Mouse (Mus musculus): ENCODE data around the gene Mrpl51.
A peak's percentile ranks its signal among the peaks of the same experiment; 100 is the strongest.

Gene Mrpl51

DNA sequence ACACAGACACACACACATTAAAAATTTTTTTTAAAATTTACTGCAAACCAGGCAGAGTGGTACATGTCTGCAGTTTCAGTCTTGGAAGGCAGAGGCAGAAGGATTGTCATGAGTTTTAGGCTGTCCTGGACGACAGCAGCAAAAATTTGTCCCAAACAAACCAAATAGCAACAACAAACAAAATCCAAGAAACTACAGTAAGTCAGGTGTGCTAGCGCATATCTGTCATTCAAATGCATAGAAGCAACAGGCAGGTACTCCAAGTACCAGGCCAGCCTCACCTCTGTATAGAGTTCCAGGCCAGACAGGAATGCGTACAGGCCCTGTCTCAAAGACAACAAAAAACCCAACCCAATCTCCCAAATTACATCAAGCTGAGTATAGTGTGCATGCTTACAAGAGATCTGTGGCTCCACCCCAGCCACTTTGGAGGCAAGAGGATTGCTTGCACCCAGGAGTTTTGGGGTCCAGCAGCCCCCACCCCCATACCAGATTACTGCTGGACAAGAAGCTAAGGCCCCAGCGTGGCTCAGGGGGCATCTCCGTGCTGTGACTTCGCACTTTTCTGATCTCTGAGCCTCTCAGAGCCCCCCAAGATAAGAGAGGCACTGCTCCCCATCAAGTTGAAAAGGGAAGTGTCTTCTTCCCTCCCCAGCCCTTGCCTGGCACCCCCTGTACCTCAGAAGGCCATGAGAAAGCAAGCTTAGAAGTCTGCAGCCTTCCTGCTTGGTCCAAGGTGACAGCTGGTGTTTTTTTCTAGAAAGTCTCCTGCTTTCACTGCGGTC lies 31.6 kb upstream of the Mrpl51 start:
- no peak for DNase-seq (ENCODE audit: inconsistent age in 2 of 2, low spot score in 1 of 2)

DNA sequence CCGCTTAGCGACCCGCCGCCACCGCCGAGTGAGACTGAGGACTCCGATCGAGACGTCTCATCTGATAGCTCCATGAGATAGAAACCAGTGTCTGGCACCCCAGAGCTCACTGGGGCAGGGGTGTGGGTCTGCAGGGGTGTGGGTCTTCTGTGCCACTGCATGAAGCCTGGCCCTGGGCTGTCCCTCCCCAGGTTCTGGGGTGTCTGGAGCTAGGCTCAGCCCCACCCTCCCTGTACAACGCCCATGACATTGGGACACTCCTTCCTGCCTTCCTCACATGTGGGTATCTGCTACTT lies 31.1 kb upstream of the Mrpl51 start:
- DNase-seq (ENCODE audit: inconsistent age in 2 of 2, low spot score in 1 of 2): no peak

DNA sequence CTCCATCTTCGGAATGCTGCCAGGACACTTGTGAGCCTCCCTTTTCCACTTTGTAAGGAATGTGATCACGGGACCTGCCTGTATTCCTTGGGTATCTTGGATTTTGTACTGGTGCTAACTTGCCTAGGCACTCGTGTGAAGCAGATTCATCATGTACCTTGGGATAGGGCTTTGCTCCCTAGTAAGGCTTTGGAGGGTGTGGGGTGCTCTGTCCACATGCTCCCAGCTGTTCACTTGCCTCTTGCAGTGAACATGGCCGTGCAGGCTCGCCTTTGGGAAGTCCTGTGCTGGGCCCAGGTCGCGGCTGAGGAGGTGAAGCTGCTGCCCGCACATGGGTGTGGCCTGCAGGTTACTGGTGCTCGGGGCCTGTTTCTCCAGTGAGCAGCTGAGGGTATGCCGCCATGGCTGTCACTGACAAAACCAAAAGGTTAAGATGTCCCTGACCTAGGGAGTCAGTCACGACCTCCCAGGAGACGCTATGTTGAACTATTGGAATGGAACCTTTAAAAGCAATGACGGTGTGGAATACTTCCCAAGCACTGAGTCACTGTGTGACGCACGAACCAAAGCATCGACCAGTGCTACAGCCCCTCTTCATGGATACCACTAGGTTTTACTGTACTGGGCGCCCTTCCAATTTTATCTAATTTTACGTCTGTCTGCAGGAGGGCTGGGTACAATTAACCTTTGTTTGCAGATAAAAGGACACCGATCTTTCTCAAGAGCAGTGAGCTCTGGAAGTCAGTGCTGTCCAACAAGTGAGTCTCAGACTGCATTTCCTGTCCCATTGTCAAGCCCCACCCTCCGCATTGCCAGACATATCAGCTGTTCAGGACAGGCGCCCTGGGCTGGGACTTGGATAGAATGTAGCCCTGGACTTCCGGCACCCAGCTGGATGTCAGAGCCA lies 30.5 kb upstream of the Mrpl51 start:
- peak; percentile 87 to 94 for DNase-seq (ENCODE audit: inconsistent age in 2 of 2, low spot score in 1 of 2)

DNA sequence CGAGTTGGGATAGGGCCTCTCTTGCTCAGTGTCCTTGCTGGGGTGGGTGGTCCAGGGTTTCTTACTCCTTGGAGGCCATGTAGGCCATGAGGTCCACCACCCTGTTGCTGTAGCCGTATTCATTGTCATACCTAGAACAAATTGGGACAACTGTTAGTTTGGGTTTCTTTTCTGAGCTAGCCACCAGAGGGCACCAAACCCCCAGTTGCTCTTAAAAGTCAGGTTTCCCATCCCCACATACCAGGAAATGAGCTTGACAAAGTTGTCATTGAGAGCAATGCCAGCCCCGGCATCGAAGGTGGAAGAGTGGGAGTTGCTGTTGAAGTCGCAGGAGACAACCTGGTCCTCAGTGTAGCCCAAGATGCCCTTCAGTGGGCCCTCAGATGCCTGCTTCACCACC lies 29.6 kb upstream of the Mrpl51 start:
- peak; percentile 78 to 91 for DNase-seq (ENCODE audit: inconsistent age in 2 of 2, low spot score in 1 of 2)

DNA sequence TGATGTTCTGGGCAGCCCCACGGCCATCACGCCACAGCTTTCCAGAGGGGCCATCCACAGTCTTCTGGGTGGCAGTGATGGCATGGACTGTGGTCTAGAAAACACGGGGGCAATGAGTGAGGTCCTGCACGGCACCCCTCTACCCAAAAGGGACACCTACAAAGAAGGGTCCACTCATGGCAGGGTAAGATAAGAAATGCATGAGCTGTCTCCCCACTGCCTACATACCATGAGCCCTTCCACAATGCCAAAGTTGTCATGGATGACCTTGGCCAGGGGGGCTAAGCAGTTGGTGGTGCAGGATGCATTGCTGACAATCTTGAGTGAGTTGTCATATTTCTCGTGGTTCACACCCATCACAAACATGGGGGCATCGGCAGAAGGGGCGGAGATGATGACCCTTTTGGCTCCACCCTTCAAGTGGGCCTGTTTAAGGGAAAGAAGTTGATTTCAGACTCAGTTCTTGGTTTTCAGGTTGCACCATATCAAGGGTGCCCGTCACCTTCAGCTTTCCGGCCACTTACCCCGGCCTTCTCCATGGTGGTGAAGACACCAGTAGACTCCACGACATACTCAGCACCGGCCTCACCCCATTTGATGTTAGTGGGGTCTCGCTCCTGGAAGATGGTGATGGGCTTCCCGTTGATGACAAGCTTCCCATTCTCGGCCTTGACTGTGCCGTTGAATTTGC lies 28.8 kb upstream of the Mrpl51 start:
- peak in 1 of 2 experiments; percentile 68 for DNase-seq (ENCODE audit: inconsistent age in 2 of 2, low spot score in 1 of 2)

DNA sequence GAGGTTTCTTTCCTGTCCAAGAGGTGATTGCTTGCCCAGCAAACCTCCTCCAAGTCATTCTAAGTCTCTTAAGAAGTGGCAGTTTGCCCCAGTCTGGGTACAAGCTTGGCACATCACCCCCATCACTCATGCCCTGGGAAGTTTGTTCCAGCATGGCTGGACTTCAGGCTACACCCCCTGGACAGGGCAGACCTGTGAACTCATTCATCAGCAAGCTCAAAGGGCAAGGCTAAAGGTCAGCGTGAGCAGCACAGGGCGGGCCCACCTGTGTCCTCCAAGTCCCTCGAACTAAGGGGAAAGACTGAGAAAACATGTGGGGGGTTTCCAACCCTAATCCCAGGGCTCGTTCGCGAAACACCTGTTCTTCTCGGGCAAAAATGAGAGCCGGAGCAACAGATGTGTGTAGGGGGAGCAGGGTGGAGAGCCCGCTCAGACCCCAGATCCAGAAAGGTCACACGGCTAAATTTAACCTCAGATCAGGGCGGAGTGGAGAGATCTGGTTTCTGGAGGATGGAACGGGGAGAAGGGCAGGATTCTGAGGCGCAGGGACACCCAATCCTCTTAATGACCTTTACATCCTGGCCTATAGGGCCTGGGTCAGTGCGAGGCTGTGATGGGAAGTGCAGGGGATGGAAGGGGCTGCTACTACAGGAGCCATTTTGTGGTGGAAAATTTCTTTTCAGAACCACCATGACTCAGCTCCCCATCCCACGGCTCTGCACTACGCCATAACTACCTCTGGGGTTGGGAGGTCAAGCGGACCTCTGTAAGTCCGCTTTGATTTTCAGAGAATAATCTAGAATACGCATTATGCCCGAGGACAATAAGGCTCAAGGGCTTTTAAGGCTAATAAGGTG lies 27.6 kb upstream of the Mrpl51 start:
- DNase-seq (ENCODE audit: inconsistent age in 2 of 2, low spot score in 1 of 2): peak; percentile 66 to 82

DNA sequence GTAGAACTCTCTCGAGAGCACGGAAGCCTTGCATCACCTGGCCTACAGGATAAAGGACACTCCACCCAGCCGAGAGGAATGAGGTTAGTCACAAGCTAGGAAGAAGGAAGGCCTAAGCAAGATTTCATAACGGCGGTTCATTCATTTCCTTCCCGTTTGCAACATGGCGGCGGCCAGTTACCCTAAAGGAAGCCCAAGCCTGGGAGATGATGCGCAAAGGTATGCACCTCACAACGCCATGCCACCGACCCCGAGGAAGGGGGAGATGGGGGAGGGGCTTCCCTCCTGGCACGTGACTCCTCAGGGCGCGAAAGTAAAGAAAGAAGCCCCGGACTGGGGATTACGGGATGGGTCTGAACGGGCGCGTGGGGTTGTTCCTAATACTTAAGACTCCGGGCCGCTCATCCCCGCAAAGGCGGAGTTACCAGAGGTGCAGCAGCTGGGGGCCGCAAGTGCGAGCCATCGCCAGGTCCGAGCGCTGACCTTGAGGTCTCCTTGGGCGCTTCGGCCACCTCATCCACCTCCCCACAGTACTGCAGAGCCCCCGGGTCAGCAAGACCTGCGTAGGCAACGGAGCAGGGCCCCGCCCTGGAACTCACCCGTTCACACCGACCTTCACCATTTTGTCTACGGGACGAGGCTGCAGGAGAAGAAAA lies 26.8 kb upstream of the Mrpl51 start:
- DNase-seq (ENCODE audit: inconsistent age in 2 of 2, low spot score in 1 of 2): peak; percentile 77 to 90

DNA sequence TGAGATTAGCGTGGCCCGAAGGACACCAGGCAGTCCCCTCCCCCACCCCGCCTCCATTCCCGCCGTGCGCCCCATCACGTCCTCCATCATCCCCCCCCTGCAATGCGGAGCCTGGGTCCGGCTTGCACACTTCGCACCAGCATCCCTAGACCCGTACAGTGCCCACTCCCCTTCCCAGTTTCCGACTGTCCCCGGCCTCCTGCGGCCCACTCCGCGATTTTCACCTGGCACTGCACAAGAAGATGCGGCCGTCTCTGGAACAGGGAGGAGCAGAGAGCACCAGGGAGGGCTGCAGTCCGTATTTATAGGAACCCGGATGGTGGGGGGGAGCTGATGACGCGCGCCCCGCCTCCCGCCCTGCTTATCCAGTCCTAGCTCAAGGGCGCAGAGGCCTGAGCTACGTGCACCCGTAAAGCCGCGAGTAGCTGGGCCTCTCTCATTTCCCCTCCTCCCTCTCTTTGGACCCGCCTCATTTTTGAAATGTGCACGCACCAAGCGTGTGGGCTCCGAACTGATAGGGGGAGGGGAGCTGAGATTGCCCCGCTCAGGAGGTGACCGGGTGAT lies 26.2 kb upstream of the Mrpl51 start:
- DNase-seq (ENCODE audit: inconsistent age in 2 of 2, low spot score in 1 of 2): peak; percentile 97 to 99

DNA sequence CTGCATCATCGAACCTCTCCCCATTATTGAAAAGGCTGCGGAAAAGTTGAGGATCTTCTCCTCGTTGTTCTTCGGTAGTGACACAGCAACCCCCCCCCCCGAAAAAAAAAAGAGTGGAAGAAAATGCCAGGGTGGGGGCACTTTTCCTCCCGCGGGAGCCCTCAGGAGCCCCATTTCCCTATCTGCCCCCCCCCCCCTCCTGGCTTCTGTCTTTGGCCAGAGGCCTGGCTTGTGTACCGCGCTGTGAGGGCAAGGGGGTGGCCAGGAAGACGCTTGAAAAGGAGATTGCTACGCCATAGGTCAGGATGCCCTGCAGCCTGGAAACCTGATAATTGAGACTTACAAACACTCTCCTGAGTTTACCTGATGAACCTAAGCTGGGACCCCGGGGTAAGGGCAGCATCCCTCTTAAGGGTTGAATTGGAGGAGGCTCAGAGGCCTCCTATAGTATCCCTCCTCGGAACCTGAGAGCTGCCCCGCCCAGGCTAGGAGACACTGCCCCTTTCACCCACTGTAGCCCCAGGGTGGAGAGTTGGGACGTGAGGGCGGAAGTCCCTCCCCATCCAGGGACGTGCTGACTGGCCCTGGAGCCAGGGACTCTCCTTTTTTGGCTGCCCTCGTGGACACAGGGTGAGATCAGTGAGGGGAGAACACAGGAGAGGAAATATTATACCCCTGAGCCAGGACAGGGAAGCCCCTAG lies 25.4 kb upstream of the Mrpl51 start, which contains the start of gene Gapdh:
TSS of gene Gapdh (minus strand) at position 417 of the 701 bp plus-strand sequence.
- peak; percentile 94 to 97 for DNase-seq (ENCODE audit: inconsistent age in 2 of 2, low spot score in 1 of 2)

DNA sequence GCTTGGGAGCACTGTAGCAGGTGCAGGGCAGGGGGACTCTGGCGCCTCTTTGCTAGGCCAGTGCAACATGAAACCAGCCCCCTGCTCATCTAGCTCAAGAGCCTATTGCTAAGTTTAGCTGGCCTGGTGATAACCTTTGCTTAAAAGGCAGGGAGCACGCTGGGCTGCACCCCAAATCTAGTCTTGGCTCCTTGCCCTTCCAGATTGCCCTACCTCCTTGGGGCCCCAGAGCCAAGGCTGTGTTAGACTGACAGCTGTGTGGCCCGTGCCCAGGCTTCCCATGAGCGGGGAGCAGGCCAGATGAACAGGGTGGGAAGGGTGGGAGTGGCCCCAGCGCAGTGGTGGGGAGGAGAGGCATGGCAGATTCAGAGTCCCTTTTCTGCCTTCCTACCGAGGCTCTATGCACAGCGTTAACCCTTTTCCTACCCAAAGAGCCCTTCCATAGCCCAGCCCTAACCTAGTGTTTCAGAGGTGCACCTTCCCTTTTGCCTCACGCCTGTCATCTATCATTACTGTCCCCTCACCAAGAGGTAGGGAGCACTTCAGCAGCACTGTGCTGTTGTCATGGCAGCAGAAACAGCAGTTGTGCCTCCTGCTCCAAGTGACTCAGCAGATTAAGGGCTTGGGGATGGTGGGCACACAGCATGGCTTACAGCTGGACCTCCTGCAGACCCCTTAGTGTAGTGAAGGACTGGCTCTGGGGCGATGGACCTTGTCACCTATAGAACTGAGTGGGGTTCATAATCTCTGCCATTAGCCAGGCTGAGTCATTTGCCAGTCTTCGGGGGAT lies 24.5 kb upstream of the Mrpl51 start:
- DNase-seq (ENCODE audit: inconsistent age in 2 of 2, low spot score in 1 of 2): peak; percentile 69 to 74

DNA sequence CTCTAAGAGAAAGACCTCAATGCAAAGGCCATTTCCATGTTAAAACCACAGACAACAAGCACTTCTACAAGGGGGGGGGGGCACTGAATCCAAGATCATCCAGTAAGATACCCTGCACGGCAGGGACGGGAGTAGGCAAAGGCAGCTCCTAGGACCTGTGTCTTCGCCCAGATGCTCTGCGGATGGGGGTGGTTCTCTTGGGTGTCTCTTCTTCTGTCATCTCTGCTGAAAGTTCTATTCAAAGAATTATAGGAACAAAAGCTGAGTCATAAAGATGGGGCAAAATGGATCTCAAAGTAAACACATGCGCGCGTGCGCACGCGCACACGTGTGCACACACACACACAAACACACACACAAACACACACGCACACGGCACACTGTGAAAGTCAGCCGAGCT lies 23.5 kb upstream of the Mrpl51 start:
- DNase-seq (ENCODE audit: inconsistent age in 2 of 2, low spot score in 1 of 2): no peak

DNA sequence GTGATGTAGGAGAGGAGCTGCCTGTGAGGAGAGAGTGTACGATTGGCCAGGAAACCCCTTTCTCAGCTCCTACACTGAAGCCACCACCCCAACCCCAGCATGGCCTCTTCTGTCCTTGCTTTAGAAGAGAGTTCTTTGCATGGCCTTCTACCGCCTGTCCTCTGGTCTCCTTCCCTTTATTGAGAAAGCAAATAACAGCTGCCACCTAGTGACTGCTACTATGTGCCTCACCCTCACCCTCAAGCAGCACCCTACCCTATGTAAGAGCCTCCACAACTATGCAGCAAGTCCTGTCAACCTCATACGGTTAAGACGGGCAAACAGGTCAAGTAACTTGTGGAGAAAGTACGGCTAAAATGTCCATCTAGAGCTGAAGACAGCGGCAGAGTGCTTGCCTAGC lies 21.4 kb upstream of the Mrpl51 start:
- peak in 1 of 2 experiments; percentile 66 for DNase-seq (ENCODE audit: inconsistent age in 2 of 2, low spot score in 1 of 2)

DNA sequence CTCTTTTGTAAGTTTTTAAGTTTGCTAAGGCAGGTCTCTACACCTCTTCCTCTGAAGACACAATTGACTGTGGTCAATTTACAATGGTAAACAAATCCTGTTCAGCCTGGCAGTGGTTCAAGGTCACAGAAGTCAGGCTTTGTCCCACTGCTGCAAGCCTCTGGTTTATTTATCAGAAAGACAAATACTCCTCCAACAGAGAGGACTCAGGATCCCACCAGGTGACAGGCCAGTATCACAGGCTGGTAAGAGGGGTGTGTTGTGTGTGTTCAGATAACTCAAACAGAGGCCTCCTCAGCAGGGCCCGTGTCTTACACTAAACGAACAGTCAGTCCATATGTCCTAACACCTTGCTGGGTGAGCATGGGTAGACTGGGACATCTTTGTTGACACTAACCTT lies 19.1 kb upstream of the Mrpl51 start:
- DNase-seq (ENCODE audit: inconsistent age in 2 of 2, low spot score in 1 of 2): peak in 1 of 2 experiments; percentile 68

DNA sequence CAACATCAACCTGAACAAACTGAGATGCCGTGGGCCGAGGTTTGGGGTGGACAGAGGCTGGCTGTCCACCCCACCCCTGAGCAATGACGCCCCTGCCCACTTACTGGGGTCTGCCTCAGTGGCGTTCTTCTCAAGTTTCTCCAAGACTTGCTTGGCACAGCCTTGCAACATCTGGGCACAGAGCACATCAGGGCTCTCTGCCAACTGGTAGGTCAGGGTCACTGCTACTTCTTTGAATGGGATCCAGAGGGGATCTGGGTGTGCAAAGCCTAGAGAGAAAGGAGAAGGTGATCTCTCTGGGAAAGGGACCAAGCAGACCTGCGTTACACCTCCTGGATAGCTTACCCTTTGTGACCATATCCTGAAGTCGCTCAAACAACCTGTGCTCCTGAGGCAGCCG lies 18.3 kb upstream of the Mrpl51 start:
- DNase-seq (ENCODE audit: inconsistent age in 2 of 2, low spot score in 1 of 2): peak; percentile 80 to 93

DNA sequence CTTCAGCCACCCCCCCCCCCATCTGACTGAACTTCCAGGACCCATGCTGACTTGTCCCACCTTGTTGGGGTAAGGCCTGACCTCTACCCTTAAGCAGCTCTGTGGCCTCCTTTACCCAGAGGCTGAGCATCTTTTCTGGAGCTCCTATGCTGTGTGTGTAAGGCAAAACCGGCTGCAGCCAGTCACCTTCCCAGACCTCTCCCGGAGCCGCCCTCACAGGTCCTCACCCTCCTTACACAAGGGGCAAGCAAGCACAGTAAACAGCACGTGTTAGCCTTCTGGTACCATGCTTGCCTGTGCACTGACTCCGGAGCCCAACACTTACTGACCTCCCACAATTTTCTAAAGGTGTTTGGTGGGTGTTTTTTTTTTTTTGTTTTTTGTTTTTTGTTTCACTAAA lies 16.1 kb upstream of the Mrpl51 start:
- no peak for DNase-seq (ENCODE audit: inconsistent age in 2 of 2, low spot score in 1 of 2)

DNA sequence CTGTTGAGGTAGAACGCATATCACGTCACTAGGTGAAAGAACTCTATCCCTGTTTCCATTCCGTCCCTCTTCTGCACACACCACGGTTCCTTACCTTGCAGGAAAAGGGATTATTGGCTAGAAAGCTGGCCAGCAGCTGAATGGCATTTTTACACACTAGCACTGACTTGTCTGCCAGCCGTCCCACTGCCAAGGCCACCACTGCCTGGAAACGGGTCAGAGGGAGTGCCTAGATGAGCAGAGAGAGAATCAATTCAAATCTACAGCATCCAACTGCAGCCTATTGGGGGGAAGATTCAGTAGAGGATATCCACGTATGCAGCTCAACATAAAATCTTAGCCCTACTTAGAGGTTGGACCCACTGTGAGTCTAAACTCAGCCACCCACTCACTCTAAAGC lies 12.0 kb upstream of the Mrpl51 start:
- peak; percentile 65 to 76 for DNase-seq (ENCODE audit: inconsistent age in 2 of 2, low spot score in 1 of 2)

DNA sequence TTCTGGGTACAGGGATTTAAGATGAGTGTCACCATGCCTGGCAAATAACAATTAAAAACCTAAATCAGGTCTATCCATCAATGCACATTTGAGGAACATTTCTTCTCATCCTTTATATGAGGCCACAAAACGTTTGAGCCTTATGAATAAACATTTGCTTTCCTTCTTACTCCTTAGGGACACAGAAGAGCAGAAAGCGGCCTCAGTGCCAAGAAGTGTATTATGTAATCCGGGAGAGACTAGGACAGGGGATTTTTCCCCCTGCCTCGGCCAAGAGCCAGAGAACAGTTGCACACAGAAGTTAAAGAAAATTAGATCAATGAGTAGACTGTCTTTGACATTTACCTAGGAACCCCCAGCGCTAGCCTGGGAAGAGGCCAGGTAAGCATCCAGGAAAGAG lies 9.5 kb upstream of the Mrpl51 start:
- peak in 1 of 2 experiments; percentile 36 for DNase-seq (ENCODE audit: inconsistent age in 2 of 2, low spot score in 1 of 2)

DNA sequence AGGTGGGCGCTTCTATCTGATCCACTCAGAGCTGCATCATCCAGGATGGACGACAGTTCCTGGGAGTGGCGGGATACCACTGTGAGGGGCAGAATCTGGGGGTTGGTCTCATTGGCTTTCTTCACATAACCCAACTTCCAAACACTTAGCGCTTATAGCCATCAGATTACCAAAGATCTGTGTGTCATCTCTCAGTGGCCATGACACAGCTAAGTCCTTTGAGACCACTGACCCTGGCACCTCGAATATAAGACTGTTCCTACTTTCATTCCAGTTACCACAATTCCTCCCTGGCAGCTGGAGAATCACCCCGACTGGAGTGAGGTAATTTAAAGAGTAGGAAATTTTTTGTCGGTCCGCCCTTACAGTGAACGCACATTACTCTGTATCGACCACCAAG lies 5.4 kb upstream of the Mrpl51 start:
- DNase-seq (ENCODE audit: inconsistent age in 2 of 2, low spot score in 1 of 2): no peak

All from adrenal gland, adult (tissue).